Mouse (Mus musculus): Measurements from ENCODE around the gene Rbfox1. TPM values are rescaled to one million over a fixed set of nuclear protein-coding genes. Genes with fewer than 3 reads are reported as not detected.

Rbfox1 gene
- total and polyA plus RNA-seq, 3 experiments = not detected

- Histone ChIP-seq H3K36me3 (ENCODE audit: control insufficient read depth in 1 of 2, insufficient read depth in 2 of 2, low read length in 2 of 2) (no peaks in the 10 kb centered on the region), H3K4me1 (ENCODE audit: control insufficient read depth in 1 of 2, insufficient read depth in 2 of 2, low read length in 2 of 2) (no peaks in the 10 kb centered on the region), H3K4me3 (ENCODE audit: control insufficient read depth in 1 of 2, insufficient read depth in 1 of 2, low read depth in 2 of 2, low read length in 2 of 2) (no peak overlapping the region), H3K27me3 (ENCODE audit: control insufficient read depth in 1 of 2, insufficient read depth in 2 of 2, low read length in 2 of 2) (no peaks in the 10 kb centered on the region), H3K9me3 (replicated peaks; ENCODE audit: insufficient read depth, low read length) (no peaks in the 10 kb centered on the region), H3K27ac (ENCODE audit: control insufficient read depth, low read depth, low read length) (no peak overlapping the region), H3K79me2 (ENCODE audit: control insufficient read depth, insufficient read depth, low read length, poor library complexity) (no peaks in the 10 kb centered on the region), H3K9ac (ENCODE audit: control insufficient read depth, low read depth, low read length, poor library complexity, severe bottlenecking) (no peak overlapping the region)
- TF ChIP-seq MYC (IDR thresholded peaks at IDR 0.05; ENCODE audit: low read depth, low read length) (no peak), POLR2A (IDR thresholded peaks at IDR 0.05; ENCODE audit: control insufficient read depth in 1 of 2, insufficient read depth in 1 of 2, low read depth in 1 of 2, low read length in 2 of 2, poor library complexity in 1 of 2) (no peak), ZNF384 (IDR thresholded peaks at IDR 0.05; ENCODE audit: low read depth, low read length) (no peak), USF2 (IDR thresholded peaks at IDR 0.05; ENCODE audit: borderline replicate concordance in 1 of 2, insufficient read depth in 1 of 2, low read depth in 1 of 2, low read length in 2 of 2) (no peak), HCFC1 (IDR thresholded peaks at IDR 0.05; ENCODE audit: low read depth, low read length) (no peak), UBTF (IDR thresholded peaks at IDR 0.05; ENCODE audit: borderline replicate concordance, insufficient read depth, low read depth, low read length) (no peak), RAD21 (IDR thresholded peaks at IDR 0.05; ENCODE audit: low read depth, low read length) (no peak), ETS1 (IDR thresholded peaks at IDR 0.05; ENCODE audit: low read depth, low read length) (no peak), NELFE (IDR thresholded peaks at IDR 0.05; ENCODE audit: low read depth, low read length) (no peak), E2F4 (IDR thresholded peaks at IDR 0.05; ENCODE audit: borderline replicate concordance, low read depth, low read length) (no peak), RCOR1 (IDR thresholded peaks at IDR 0.05; ENCODE audit: low read depth, low read length) (no peak)
- no peak for DNase-seq (ENCODE audit: low read depth, low spot score)
These were observed 262.8 kb downstream of the Rbfox1 start for GRCm38 (mm10) chr16:6147957-6148356.

DNA sequence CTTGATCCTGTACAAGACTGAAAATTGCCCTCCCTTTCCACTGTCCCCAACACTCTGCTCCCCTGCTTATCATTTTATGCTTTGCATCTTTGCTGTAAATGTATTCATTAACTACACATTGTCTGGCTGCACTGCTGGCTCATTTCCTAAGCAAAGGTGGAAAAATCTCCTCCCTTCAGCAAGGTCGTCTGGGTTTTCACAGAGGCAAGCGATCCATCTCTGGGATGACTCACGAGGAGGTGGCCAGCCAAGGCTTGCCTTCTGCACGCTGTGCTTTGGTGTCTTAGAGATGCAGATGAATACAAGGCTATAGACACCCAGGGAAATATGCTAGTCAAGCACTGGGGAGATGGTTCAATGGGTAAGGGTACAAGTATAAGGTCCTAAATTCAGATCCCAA lies 264.2 kb downstream of the Rbfox1 start:
- H3K27me3 ChIP-seq (ENCODE audit: control insufficient read depth in 1 of 2, insufficient read depth in 2 of 2, low read length in 2 of 2) = no peaks in the 10 kb centered on the region
- no peak overlapping the region for H3K9ac ChIP-seq (ENCODE audit: control insufficient read depth, low read depth, low read length, poor library complexity, severe bottlenecking)
- no peak overlapping the region for H3K4me3 ChIP-seq (ENCODE audit: control insufficient read depth in 1 of 2, insufficient read depth in 1 of 2, low read depth in 2 of 2, low read length in 2 of 2)
- H3K27ac ChIP-seq (ENCODE audit: control insufficient read depth, low read depth, low read length) = no peak overlapping the region
- no peaks in the 10 kb centered on the region for H3K4me1 ChIP-seq (ENCODE audit: control insufficient read depth in 1 of 2, insufficient read depth in 2 of 2, low read length in 2 of 2)
- H3K9me3 ChIP-seq (replicated peaks; ENCODE audit: insufficient read depth, low read length) = no peaks in the 10 kb centered on the region
- no peaks in the 10 kb centered on the region for H3K36me3 ChIP-seq (ENCODE audit: control insufficient read depth in 1 of 2, insufficient read depth in 2 of 2, low read length in 2 of 2)
- DNase-seq (ENCODE audit: low read depth, low spot score) = no peak
- TF ChIP-seq KAT2A (conservative IDR thresholded peaks at IDR 0.05; ENCODE audit: low read depth, low read length) = no peak
- TF ChIP-seq ETS1 (IDR thresholded peaks at IDR 0.05; ENCODE audit: low read depth, low read length) = no peak
- TF ChIP-seq POLR2A (IDR thresholded peaks at IDR 0.05; ENCODE audit: control insufficient read depth in 1 of 2, insufficient read depth in 1 of 2, low read depth in 1 of 2, low read length in 2 of 2, poor library complexity in 1 of 2) = no peak
- no peak for TF ChIP-seq GATA1 (IDR thresholded peaks at IDR 0.05; ENCODE audit: low read depth, low read length)
- TF ChIP-seq CTCF (IDR thresholded peaks at IDR 0.05 in 2 of 3, conservative IDR thresholded peaks at IDR 0.05 in 1 of 3; ENCODE audit: control insufficient read depth in 1 of 3, insufficient read depth in 1 of 3, low read depth in 2 of 3, low read length in 3 of 3, poor library complexity in 1 of 3, severe bottlenecking in 1 of 3) = no peak
- TF ChIP-seq ZMIZ1 (IDR thresholded peaks at IDR 0.05; ENCODE audit: low read depth, low read length) = no peak
- no peak for TF ChIP-seq HCFC1 (IDR thresholded peaks at IDR 0.05; ENCODE audit: low read depth, low read length)
- TF ChIP-seq E2F4 (IDR thresholded peaks at IDR 0.05; ENCODE audit: borderline replicate concordance, low read depth, low read length) = no peak
- no peak for TF ChIP-seq MXI1 (IDR thresholded peaks at IDR 0.05; ENCODE audit: low read depth, low read length)
- no peak for TF ChIP-seq POLR2AphosphoS2 (IDR thresholded peaks at IDR 0.05; ENCODE audit: low read length)
- no peak for TF ChIP-seq ZC3H11A (IDR thresholded peaks at IDR 0.05; ENCODE audit: low read depth, low read length)
- no peak for TF ChIP-seq ZKSCAN1 (IDR thresholded peaks at IDR 0.05; ENCODE audit: low read depth, low read length)
- TF ChIP-seq MAX (IDR thresholded peaks at IDR 0.05; ENCODE audit: low read length) = no peak
- no peak for TF ChIP-seq RAD21 (IDR thresholded peaks at IDR 0.05; ENCODE audit: low read depth, low read length)
- no peaks in the 10 kb centered on the region for H3K79me2 ChIP-seq (ENCODE audit: control insufficient read depth, insufficient read depth, low read length, poor library complexity)
